Mouse (Mus musculus) bone marrow, adult 2 months (tissue): Measurements from ENCODE around the gene Prickle2.

Experiments
- CTCF ChIP-seq: fragments of 200-500 bp; IDR thresholded peaks from 2 replicates; pipeline ENCODE4 v1.5.1; 2011; ENCODE audit warnings: low read length, control low read depth; ENCODE audit not compliant: control insufficient read depth, insufficient read depth
- POLR2A ChIP-seq: fragments of 200-500 bp; IDR thresholded peaks from 2 replicates; pipeline ENCODE4 v1.6.1; 2011; ENCODE audit warnings: low read depth, mild to moderate bottlenecking, control low read depth, low read length, borderline replicate concordance; ENCODE audit not compliant: control insufficient read depth

DNA sequence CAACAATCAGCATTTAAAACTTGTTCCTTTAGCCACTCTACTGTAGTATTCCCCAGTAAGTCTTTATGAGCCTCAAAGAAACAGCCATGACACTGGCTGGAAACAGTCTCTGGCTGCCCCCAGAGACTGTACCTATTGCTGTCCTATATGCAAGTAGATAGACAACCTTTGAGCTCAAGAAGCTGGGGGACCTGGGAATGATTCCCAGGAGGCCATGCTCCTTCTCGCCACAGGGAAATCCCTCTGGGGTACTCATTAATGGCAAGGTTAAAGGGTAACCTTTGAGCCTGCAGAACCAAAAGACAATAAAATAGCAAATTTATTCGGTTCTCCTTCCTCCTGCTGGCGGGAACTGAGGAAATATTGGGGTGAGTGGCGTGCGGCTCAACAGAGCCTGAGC is 8.1 kb downstream of the Prickle2 start:
- TF ChIP-seq CTCF (no peak), POLR2A (no peak)
